Comparison of ENCODE assay signal across 7 mouse cellular contexts in genomic region chrX:162829741-162830140, GRCm38 (mm10). TPM values are rescaled to one million over a fixed set of nuclear protein-coding genes. Genes with fewer than 3 reads are reported as not detected.
DNase-seq lines count a peak whose midpoint lies in the region; ATAC-seq and TF ChIP-seq lines count a peak whose summit lies in the region.

No protein-coding gene starts in this region.

- no peak for TF ChIP-seq POLR2A in thymus, adult 2 months (IDR thresholded peaks at IDR 0.05; ENCODE audit: control insufficient read depth, extremely low read depth, insufficient read depth, low read length, poor library complexity)

- H3K27me3 ChIP-seq in thymus, adult 2 months (ENCODE audit: control insufficient read depth, insufficient read depth, low read length), result no peaks in the 10 kb centered on the region
- no peaks in the 10 kb centered on the region for H3K27me3 ChIP-seq in forebrain, postnatal 0 days (ENCODE audit: insufficient read depth, low read length)
- no peaks in the 10 kb centered on the region for H3K27me3 ChIP-seq in neural tube, embryonic 14.5 days (ENCODE audit: control insufficient read depth, insufficient read depth, low read length)

- no peaks in the 10 kb centered on the region for H3K9me3 ChIP-seq in forebrain, postnatal 0 days (ENCODE audit: low read length)
- H3K9me3 ChIP-seq in neural tube, embryonic 14.5 days (ENCODE audit: control insufficient read depth, low read length), result no peaks in the 10 kb centered on the region

- no peaks in the 10 kb centered on the region for H3K36me3 ChIP-seq in thymus, adult 2 months (ENCODE audit: control insufficient read depth, insufficient read depth, low read length)
- H3K36me3 ChIP-seq in forebrain, postnatal 0 days (ENCODE audit: insufficient read depth), result no peaks in the 10 kb centered on the region
- no peaks in the 10 kb centered on the region for H3K36me3 ChIP-seq in neural tube, embryonic 14.5 days (ENCODE audit: control insufficient read depth, insufficient read depth, low read length)

- peak; percentile 1 for DNase-seq in thymus, adult 2 months
- no peak for DNase-seq in thymus, adult 18-20 months
- no peak for DNase-seq in forebrain, postnatal 0 days
- DNase-seq in kidney, postnatal 36 days, result peak; percentile 48 to 67
- no peak for DNase-seq in adrenal gland, adult 8-10 months
- no peak for DNase-seq in layer of hippocampus, postnatal 25 days (ENCODE audit: extremely low spot score in 1 of 2, low spot score in 1 of 2)

- WGBS in thymus, adult 2 months, result 22% methylated on average over 5 of the region's 5 CpGs
- 49% methylated on average over 5 of the region's 5 CpGs for WGBS in forebrain, postnatal 0 days
- 42% methylated on average over 5 of the region's 5 CpGs for WGBS in neural tube, embryonic 14.5 days

- peak overlapping the region; percentile 38 for H3K4me2 ChIP-seq in forebrain, postnatal 0 days (ENCODE audit: low read depth)
- peak overlapping the region; percentile 24; the same call in 1 of the 2 replicates for H3K4me2 ChIP-seq in neural tube, embryonic 14.5 days (ENCODE audit: low read depth, low read length)

- peak overlapping the region; percentile 53 for H3K27ac ChIP-seq in thymus, adult 2 months (ENCODE audit: control insufficient read depth, insufficient read depth, low read length)
- H3K27ac ChIP-seq in forebrain, postnatal 0 days (ENCODE audit: low read depth, low read length), result no peak overlapping the region
- no peak overlapping the region for H3K27ac ChIP-seq in neural tube, embryonic 14.5 days (ENCODE audit: low read depth, low read length)

- H3K9ac ChIP-seq in forebrain, postnatal 0 days, result no peak overlapping the region
- no peak overlapping the region for H3K9ac ChIP-seq in neural tube, embryonic 14.5 days (replicated peaks; ENCODE audit: low read depth, low read length)

- no peak for ATAC-seq in forebrain, postnatal 0 days
- ATAC-seq in neural tube, embryonic 14.5 days (ENCODE audit: low read depth), result no peak

- no peaks in the 10 kb centered on the region for H3K4me1 ChIP-seq in thymus, adult 2 months (replicated peaks; ENCODE audit: control insufficient read depth, insufficient read depth, low read length)
- no peaks in the 10 kb centered on the region for H3K4me1 ChIP-seq in forebrain, postnatal 0 days (ENCODE audit: insufficient read depth)
- H3K4me1 ChIP-seq in neural tube, embryonic 14.5 days (ENCODE audit: control insufficient read depth, insufficient read depth, low read length), result no peaks in the 10 kb centered on the region

- H3K4me3 ChIP-seq in thymus, adult 2 months (ENCODE audit: control insufficient read depth, insufficient read depth, low read length), result peak overlapping the region; percentile 99
- H3K4me3 ChIP-seq in forebrain, postnatal 0 days (ENCODE audit: low read depth, low read length), result peak overlapping the region; percentile 53
- H3K4me3 ChIP-seq in neural tube, embryonic 14.5 days (ENCODE audit: low read depth, low read length), result peak overlapping the region; percentile 42

- TF ChIP-seq CTCF in thymus, adult 2 months (IDR thresholded peaks at IDR 0.05; ENCODE audit: borderline replicate concordance, control insufficient read depth, extremely low read depth, insufficient read depth, low read length, poor library complexity), result no peak
- TF ChIP-seq CTCF in forebrain, postnatal 0 days (IDR thresholded peaks at IDR 0.05; ENCODE audit: low read depth), result no peak

RNA-seq across cellular contexts. Expression of gene Txlng, which starts 0.5 kb away (rescaled TPM):
- 5.9 and 7.6 TPM in 2 replicates for polyA plus RNA-seq in thymus, adult 2 months (2012; rRNA removed)
- total RNA-seq in forebrain, postnatal 0 days (2014; rRNA removed), result 15.3 and 18.7 TPM in 2 replicates
- 10.2 and 10.9 TPM in 2 replicates for polyA plus RNA-seq in forebrain, postnatal 0 days (2015; fragmentation: Nextera tagmentation; extraction: Ambion mirVana)
- polyA plus RNA-seq in neural tube, embryonic 14.5 days (2014; fragmentation: Nextera tagmentation; extraction: Ambion mirVana), result 13.6 and 15.0 TPM in 2 replicates
- total RNA-seq in adrenal gland, adult 8-10 months (2022), result 10 to 100 TPM; 18.6 to 22.7 (median 19.8) TPM
- total RNA-seq in layer of hippocampus, postnatal 25 days (2021), result 10 to 100 TPM; 20.1 to 21.9 TPM

RNA-seq across cellular contexts. Expression of gene Syap1, which starts 58.5 kb away (rescaled TPM):
- polyA plus RNA-seq in thymus, adult 2 months (2012; rRNA removed), result 8.9 and 9.1 TPM in 2 replicates
- total RNA-seq in forebrain, postnatal 0 days (2014; rRNA removed), result 48.2 and 50.5 TPM in 2 replicates
- 40.7 and 42.2 TPM in 2 replicates for polyA plus RNA-seq in forebrain, postnatal 0 days (2015; fragmentation: Nextera tagmentation; extraction: Ambion mirVana)
- 34.6 and 39.5 TPM in 2 replicates for polyA plus RNA-seq in neural tube, embryonic 14.5 days (2014; fragmentation: Nextera tagmentation; extraction: Ambion mirVana)
- 10 to 100 TPM; 72.3 to 92.9 (median 81.5) TPM for total RNA-seq in adrenal gland, adult 8-10 months (2022)
- 10 to 100 TPM; 30.0 to 30.1 TPM for total RNA-seq in layer of hippocampus, postnatal 25 days (2021)

Comparison
In these comparisons a context has a peak if more than half of its experiments do, and no peak if none do; other contexts are left out.
1. DNase-seq: peak in thymus, adult 2 months (single experiment) and kidney, postnatal 36 days (2 of 2); none in thymus, adult 18-20 months (0 of 2), forebrain, postnatal 0 days (single experiment), adrenal gland, adult 8-10 months (single experiment) and layer of hippocampus, postnatal 25 days (0 of 2).
2. H3K4me3 ChIP-seq: peak in every context shown above with its lines; median percentile 99 in thymus, adult 2 months; 53 in forebrain, postnatal 0 days; 42 in neural tube, embryonic 14.5 days.